Comparison of ENCODE assay signal across 10 mouse cellular contexts in the genomic region with DNA sequence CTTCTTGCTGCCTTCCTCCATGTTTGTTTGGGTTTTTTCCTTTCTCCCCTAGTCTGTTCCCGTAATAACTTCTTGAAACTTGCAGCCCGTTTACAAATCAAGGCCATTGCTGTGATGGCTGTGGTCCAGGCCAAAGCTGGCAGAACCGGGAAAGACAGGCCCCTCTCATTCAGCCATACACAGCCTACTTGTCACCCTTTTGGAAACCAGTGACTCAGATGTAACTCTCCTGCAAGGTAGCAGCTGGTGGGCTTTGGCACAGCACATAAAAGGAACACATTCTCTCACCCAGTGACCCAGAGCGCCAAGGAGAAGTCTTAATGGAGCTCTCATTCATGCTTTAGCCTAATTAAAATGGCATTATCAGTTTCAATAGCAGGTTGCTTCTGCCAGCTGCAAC.
DNase-seq lines count a peak whose midpoint lies in the region; ATAC-seq lines count a peak whose summit lies in the region.
"Had no signal": no experiment of that assay in that cellular context is flagged by ENCODE, and none has a peak within 500 bp of the region (broad histone marks: within the 10 kb centered on the region; RNA-seq: fewer than 3 reads in every experiment).

No protein-coding gene starts in this region.

- 65% methylated on average over 4 of the region's 4 CpGs for WGBS in hindbrain, embryonic 12.5 days
- 72% methylated on average over 4 of the region's 4 CpGs for WGBS in hindbrain, embryonic 11.5 days

- ATAC-seq in hindbrain, embryonic 12.5 days (ENCODE audit: low FRiP score) = peak; percentile 76
- no peak for ATAC-seq in hindbrain, embryonic 11.5 days (ENCODE audit: low FRiP score)
- no peak for ATAC-seq in inflammation-experienced regulatory T-cells, adult 6 months
- no peak for ATAC-seq in megakaryocyte progenitor cell, adult 5-6 weeks (replicated peaks; ENCODE audit: poor library complexity)

- H3K4me2 ChIP-seq in hindbrain, embryonic 12.5 days (replicated peaks) = no peak overlapping the region
- H3K4me2 ChIP-seq in hindbrain, embryonic 11.5 days (replicated peaks; ENCODE audit: low read depth, low read length) = no peak overlapping the region

- DNase-seq in hindbrain, embryonic 11.5 days (ENCODE audit: low spot score) = no peak
- peak; percentile 44 to 53 for DNase-seq in cerebellum, postnatal 14 days
- DNase-seq in layer of hippocampus, postnatal 14 days (ENCODE audit: low spot score in 2 of 2) = peak; percentile 18 to 58
- peak; percentile 66 to 70 for DNase-seq in right cerebral cortex, postnatal 10 days (ENCODE audit: low spot score in 2 of 2)
- DNase-seq in c-Kit-positive CD71-positive TER-119-positive erythroid progenitor cells, embryonic 14.5 days (ENCODE audit: low spot score) = no peak
- DNase-seq: liver; thymus, adult 18-20 months had no signal

- peaks cover 16% of the 10 kb centered on the region for H3K27me3 ChIP-seq in hindbrain, embryonic 12.5 days
- no peaks in the 10 kb centered on the region; the same call in 1 of the 2 replicates for H3K27me3 ChIP-seq in hindbrain, embryonic 11.5 days (ENCODE audit: control insufficient read depth, insufficient read depth, low read length)

- no peak overlapping the region for H3K9ac ChIP-seq in hindbrain, embryonic 12.5 days
- H3K9ac ChIP-seq in hindbrain, embryonic 11.5 days (ENCODE audit: low read depth, low read length) = no peak overlapping the region

- no peak overlapping the region for H3K4me3 ChIP-seq in hindbrain, embryonic 12.5 days
- no peak overlapping the region for H3K4me3 ChIP-seq in hindbrain, embryonic 11.5 days (ENCODE audit: low read depth, low read length)

- no peaks in the 10 kb centered on the region for H3K9me3 ChIP-seq in hindbrain, embryonic 12.5 days (replicated peaks)
- H3K9me3 ChIP-seq in hindbrain, embryonic 11.5 days (ENCODE audit: control insufficient read depth, low read length) = no peaks in the 10 kb centered on the region

- no peak overlapping the region for H3K27ac ChIP-seq in hindbrain, embryonic 12.5 days
- H3K27ac ChIP-seq in hindbrain, embryonic 11.5 days (ENCODE audit: low read depth, low read length) = no peak overlapping the region

- H3K4me1 ChIP-seq in hindbrain, embryonic 12.5 days = no peaks in the 10 kb centered on the region
- H3K4me1 ChIP-seq in hindbrain, embryonic 11.5 days (replicated peaks; ENCODE audit: control insufficient read depth, insufficient read depth, low read length) = no peaks in the 10 kb centered on the region

- H3K36me3 ChIP-seq in hindbrain, embryonic 12.5 days = no peaks in the 10 kb centered on the region
- no peaks in the 10 kb centered on the region for H3K36me3 ChIP-seq in hindbrain, embryonic 11.5 days (ENCODE audit: control insufficient read depth, insufficient read depth, low read length)

Comparison
In these comparisons a context has a peak if more than half of its experiments do, and no peak if none do; other contexts are left out.
1. DNase-seq: peak in cerebellum, postnatal 14 days (2 of 2), layer of hippocampus, postnatal 14 days (2 of 2) and right cerebral cortex, postnatal 10 days (2 of 2); none in hindbrain, embryonic 11.5 days (single experiment) and c-Kit-positive CD71-positive TER-119-positive erythroid progenitor cells, embryonic 14.5 days (single experiment).